Mouse (Mus musculus): Measurements from ENCODE around the gene Tle4. TPM values are rescaled to one million over a fixed set of nuclear protein-coding genes. Genes with fewer than 3 reads are reported as not detected.

The Tle4 gene
- polyA plus RNA-seq, 1 experiment from 2014 or later, result 38.8 TPM

DNA sequence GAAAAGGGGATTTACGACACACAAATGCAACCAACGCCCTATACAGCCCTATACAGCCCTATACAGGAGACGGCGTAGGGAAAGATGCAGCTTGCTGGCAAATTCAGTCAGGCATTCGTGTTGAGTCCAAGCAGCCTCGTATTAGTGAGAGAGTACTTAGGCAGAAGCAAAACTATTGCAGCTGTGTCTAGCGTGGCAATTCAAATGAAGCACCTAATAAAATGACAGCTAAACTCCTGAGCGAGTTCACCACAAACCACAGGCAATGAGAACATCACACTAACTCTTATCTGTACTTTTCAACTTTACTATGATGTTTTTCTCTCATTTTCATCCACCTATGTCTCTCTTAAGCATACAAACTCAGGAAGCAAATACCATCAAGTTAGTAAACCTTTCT is 131.8 kb downstream of the Tle4 start:
- ATAC-seq (ENCODE audit: low FRiP score) (no peak), DNase-seq (ENCODE audit: low spot score, missing footprints) (no peak)
- no peak overlapping the region for H3K9ac ChIP-seq (ENCODE audit: low read length)
- no peak overlapping the region for H3K4me3 ChIP-seq (ENCODE audit: low read depth, low read length)
- peaks cover 3% of the 10 kb centered on the region; the same call in 1 of the 2 replicates for H3K36me3 ChIP-seq (ENCODE audit: control insufficient read depth, insufficient read depth, low read length)
- H3K9me3 ChIP-seq (ENCODE audit: control insufficient read depth, low read length), result no peaks in the 10 kb centered on the region
- H3K4me1 ChIP-seq (ENCODE audit: control insufficient read depth, insufficient read depth, low read length), result no peaks in the 10 kb centered on the region
- H3K27me3 ChIP-seq (ENCODE audit: control insufficient read depth, insufficient read depth, low read length), result no peaks in the 10 kb centered on the region
- no peak overlapping the region for H3K27ac ChIP-seq (ENCODE audit: low read depth, low read length)
- WGBS, result 91% methylated on average over 8 of the region's 8 CpGs
- H3K4me2 ChIP-seq, result no peak overlapping the region

DNA sequence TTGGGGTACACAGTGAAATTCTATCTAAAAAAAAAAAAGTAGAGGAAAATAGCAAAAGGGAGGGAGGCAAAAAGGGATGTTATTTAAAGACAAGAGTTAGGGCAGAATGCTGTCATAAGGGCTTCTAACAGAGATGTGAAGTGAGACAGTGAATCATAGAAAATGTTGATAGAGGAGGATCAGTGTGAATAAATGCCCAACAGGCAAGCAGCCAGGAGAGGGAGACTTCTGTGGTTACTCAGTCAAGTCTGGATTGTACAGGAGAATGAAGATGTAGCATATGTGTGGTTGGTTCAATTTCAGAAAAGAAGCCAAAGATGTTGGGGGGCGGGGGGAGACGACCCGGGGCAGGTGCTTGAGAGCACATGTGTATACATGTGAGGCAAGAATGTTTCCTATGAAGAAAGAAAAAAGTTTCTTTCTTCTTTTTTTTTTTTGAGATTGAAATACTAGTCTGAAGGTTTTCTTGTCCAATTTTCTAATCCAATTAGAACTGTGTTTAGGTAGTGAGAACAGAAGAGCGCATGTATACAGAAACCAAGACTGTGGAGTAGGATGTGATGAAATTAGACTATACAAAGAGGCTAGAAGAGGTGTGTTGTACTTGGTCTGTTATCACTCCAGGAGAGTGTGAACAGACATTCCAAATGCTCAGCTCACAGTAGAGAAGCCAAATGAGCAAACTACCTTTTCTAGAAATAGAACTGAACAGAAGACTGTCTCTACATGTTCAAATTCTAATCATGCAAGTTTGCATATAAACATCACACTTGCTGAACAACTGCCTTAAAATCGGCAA is 134.4 kb downstream of the Tle4 start:
- ATAC-seq (ENCODE audit: low FRiP score) (no peak), DNase-seq (ENCODE audit: low spot score, missing footprints) (no peak)
- H3K4me2 ChIP-seq, result no peak overlapping the region
- H3K27me3 ChIP-seq (ENCODE audit: control insufficient read depth, insufficient read depth, low read length), result no peaks in the 10 kb centered on the region
- no peak overlapping the region for H3K4me3 ChIP-seq (ENCODE audit: low read depth, low read length)
- no peaks in the 10 kb centered on the region for H3K9me3 ChIP-seq (ENCODE audit: control insufficient read depth, low read length)
- WGBS, result 95% methylated on average over 5 of the region's 5 CpGs
- peaks cover 3% of the 10 kb centered on the region for H3K36me3 ChIP-seq (ENCODE audit: control insufficient read depth, insufficient read depth, low read length)
- H3K4me1 ChIP-seq (ENCODE audit: control insufficient read depth, insufficient read depth, low read length), result no peaks in the 10 kb centered on the region
- no peak overlapping the region for H3K27ac ChIP-seq (ENCODE audit: low read depth, low read length)
- H3K9ac ChIP-seq (ENCODE audit: low read length), result no peak overlapping the region

DNA sequence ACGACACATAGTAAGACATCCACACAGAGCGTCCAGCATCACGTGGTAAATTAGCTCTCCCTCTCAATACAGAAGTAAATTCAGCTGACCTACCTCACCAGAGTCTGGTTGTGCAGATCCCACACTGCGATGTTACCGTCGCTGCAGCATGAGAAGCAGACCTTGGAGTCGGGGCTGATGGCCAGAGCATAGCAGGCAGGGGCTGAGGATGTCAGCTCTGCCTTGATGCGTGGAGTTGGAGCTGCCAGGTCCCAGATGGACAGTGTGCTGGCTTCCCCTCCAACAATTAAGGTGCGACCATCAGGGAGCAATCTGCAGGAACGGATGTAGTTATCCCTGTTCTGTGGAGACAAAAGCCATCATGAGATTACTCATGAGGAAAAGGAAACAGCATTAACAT is 144.4 kb downstream of the Tle4 start:
- Histone ChIP-seq H3K9me3 (ENCODE audit: control insufficient read depth, low read length) (no peaks in the 10 kb centered on the region), H3K9ac (ENCODE audit: low read length) (no peak overlapping the region), H3K4me3 (ENCODE audit: low read depth, low read length) (no peak overlapping the region), H3K36me3 (ENCODE audit: control insufficient read depth, insufficient read depth, low read length) (peaks cover 15% of the 10 kb centered on the region), H3K27me3 (ENCODE audit: control insufficient read depth, insufficient read depth, low read length) (no peaks in the 10 kb centered on the region; the same call in 1 of the 2 replicates), H3K4me2 (no peak overlapping the region), H3K27ac (ENCODE audit: low read depth, low read length) (no peak overlapping the region), H3K4me1 (ENCODE audit: control insufficient read depth, insufficient read depth, low read length) (0 out of 2 replicates have a peak, but pooled peaks cover 3% of the 10 kb centered on the region)
- no peak for ATAC-seq (ENCODE audit: low FRiP score)
- WGBS, result 93% methylated on average over 10 of the region's 10 CpGs
- no peak for DNase-seq (ENCODE audit: low spot score, missing footprints)

DNA sequence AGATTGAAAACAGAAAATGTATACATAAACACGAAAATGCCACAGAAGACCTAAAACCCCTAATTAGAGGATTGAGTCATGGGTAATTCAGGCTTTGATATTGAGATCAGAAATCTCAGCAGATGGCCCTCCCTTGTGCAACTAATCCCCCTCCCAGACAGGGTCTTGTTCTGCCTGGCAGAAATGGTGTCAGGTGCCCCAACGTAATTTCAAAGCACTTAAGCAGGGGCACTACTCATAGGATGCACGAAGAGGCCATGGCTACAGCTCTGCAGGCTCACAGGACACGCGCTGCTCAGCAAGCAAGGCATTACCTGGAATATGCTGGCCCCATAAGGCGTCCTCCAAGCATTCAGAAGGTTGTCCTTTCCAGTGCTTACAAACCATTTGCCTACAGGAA is 146.5 kb downstream of the Tle4 start:
- Histone ChIP-seq H3K9me3 (ENCODE audit: control insufficient read depth, low read length) (no peaks in the 10 kb centered on the region), H3K36me3 (ENCODE audit: control insufficient read depth, insufficient read depth, low read length) (peaks cover 7% of the 10 kb centered on the region; the same call in 1 of the 2 replicates), H3K4me2 (no peak overlapping the region), H3K4me1 (ENCODE audit: control insufficient read depth, insufficient read depth, low read length) (0 out of 2 replicates have a peak, but pooled peaks cover 4% of the 10 kb centered on the region), H3K9ac (ENCODE audit: low read length) (no peak overlapping the region), H3K27ac (ENCODE audit: low read depth, low read length) (no peak overlapping the region), H3K4me3 (ENCODE audit: low read depth, low read length) (no peak overlapping the region), H3K27me3 (ENCODE audit: control insufficient read depth, insufficient read depth, low read length) (no peaks in the 10 kb centered on the region)
- no peak for ATAC-seq (ENCODE audit: low FRiP score)
- WGBS, result 82% methylated on average over 6 of the region's 6 CpGs
- DNase-seq (ENCODE audit: low spot score, missing footprints), result no peak

DNA sequence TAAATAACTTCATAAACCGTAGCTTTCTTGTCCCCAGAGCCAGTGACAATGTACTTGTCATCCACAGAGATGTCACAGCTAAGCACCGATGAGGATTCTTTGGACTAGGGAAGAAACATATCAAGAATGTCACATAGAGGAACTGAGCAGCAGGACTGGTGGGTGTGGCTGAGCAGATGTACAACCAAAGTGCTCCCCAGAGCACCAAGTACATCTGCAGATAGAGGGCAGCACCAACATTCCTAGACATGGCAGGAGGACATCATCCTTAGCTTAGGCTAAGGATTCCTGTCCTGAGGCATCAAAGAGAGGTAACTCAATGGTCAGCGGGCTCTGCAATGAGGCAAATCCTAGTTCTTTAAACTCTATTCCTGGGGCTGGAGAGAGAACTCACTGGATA is 148.1 kb downstream of the Tle4 start:
- Histone ChIP-seq H3K9me3 (ENCODE audit: control insufficient read depth, low read length) (no peaks in the 10 kb centered on the region), H3K27ac (ENCODE audit: low read depth, low read length) (no peak overlapping the region), H3K36me3 (ENCODE audit: control insufficient read depth, insufficient read depth, low read length) (peaks cover 7% of the 10 kb centered on the region), H3K27me3 (ENCODE audit: control insufficient read depth, insufficient read depth, low read length) (no peaks in the 10 kb centered on the region), H3K9ac (ENCODE audit: low read length) (no peak overlapping the region), H3K4me1 (ENCODE audit: control insufficient read depth, insufficient read depth, low read length) (0 out of 2 replicates have a peak, but pooled peaks cover 4% of the 10 kb centered on the region), H3K4me3 (ENCODE audit: low read depth, low read length) (no peak overlapping the region), H3K4me2 (no peak overlapping the region)
- 95% methylated on average over 3 of the region's 3 CpGs for WGBS
- ATAC-seq (ENCODE audit: low FRiP score), result no peak
- DNase-seq (ENCODE audit: low spot score, missing footprints), result no peak

DNA sequence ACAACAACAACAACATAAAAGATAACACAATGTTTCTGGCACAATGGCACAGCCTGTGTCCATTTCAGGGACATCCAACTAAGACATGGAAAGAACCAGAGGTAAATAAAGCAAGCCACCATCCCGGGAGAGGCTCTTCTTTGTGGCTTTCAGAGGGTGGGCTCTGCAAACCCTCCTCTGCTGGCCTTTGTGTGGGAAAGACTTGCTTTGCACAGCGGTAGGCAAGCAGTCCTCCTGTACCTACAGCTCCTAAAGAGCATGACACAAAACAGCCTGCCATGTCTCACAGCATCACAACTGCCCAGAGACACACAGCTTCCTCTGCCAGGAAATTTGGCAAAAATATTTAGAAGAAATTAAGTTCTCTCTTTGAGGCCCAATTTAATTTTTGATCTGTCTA is 149.3 kb downstream of the Tle4 start:
- no peaks in the 10 kb centered on the region for H3K9me3 ChIP-seq (ENCODE audit: control insufficient read depth, low read length)
- H3K4me2 ChIP-seq, result no peak overlapping the region
- no peak overlapping the region for H3K4me3 ChIP-seq (ENCODE audit: low read depth, low read length)
- ATAC-seq (ENCODE audit: low FRiP score) (no peak), DNase-seq (ENCODE audit: low spot score, missing footprints) (no peak)
- H3K9ac ChIP-seq (ENCODE audit: low read length), result no peak overlapping the region
- H3K4me1 ChIP-seq (ENCODE audit: control insufficient read depth, insufficient read depth, low read length), result 0 out of 2 replicates have a peak, but pooled peaks cover 4% of the 10 kb centered on the region
- no peaks in the 10 kb centered on the region for H3K27me3 ChIP-seq (ENCODE audit: control insufficient read depth, insufficient read depth, low read length)
- no peak overlapping the region for H3K27ac ChIP-seq (ENCODE audit: low read depth, low read length)
- H3K36me3 ChIP-seq (ENCODE audit: control insufficient read depth, insufficient read depth, low read length), result peaks cover 5% of the 10 kb centered on the region
- 43% methylated on average over 2 of the region's 2 CpGs for WGBS

DNA sequence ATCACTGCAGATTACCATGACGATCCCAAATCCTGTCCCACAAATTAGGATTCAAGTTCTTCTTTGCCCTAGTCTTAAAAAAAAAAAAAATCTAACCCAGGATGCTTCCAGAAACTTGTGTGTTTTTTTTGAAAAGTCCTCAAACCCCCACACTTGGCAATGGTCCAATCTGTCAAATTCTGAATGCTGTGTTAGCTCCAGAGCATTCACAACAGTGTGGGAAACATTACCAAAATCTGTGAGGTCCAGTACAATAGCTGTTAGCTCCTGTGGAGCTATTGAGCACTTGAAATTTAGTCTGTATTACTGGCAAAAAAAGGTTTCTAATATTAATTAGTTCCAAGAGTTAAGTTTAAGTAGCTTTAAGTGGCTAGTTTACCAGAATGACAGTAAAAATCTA is 150.4 kb downstream of the Tle4 start:
- WGBS, result 79% methylated on average over 1 of the region's 1 CpGs
- Histone ChIP-seq H3K9ac (ENCODE audit: low read length) (no peak overlapping the region), H3K36me3 (ENCODE audit: control insufficient read depth, insufficient read depth, low read length) (peaks cover 5% of the 10 kb centered on the region; the same call in 1 of the 2 replicates), H3K4me1 (ENCODE audit: control insufficient read depth, insufficient read depth, low read length) (0 out of 2 replicates have a peak, but pooled peaks cover 4% of the 10 kb centered on the region), H3K4me3 (ENCODE audit: low read depth, low read length) (no peak overlapping the region), H3K27ac (ENCODE audit: low read depth, low read length) (no peak overlapping the region), H3K27me3 (ENCODE audit: control insufficient read depth, insufficient read depth, low read length) (no peaks in the 10 kb centered on the region), H3K4me2 (no peak overlapping the region), H3K9me3 (ENCODE audit: control insufficient read depth, low read length) (no peaks in the 10 kb centered on the region)
- ATAC-seq (ENCODE audit: low FRiP score) (no peak), DNase-seq (ENCODE audit: low spot score, missing footprints) (no peak)

DNA sequence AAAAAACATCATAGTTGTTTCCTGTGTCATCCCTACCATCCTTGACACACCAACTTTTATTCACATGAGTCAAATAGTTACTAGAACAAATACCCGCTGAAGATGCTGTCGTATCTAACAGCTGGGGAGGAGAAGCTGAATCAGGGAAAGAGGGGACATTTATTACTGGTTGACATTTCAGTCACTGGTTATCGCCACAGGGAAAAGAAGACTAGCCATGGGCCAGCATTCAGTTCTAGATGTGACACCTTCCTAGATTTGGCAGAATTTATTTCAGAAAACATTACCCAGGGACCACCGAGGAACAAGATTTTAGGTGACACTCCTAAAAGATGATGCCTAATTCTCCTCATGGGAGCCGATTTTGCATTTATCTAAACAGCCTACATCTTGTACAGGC is 156.0 kb downstream of the Tle4 start:
- H3K27ac ChIP-seq (ENCODE audit: low read depth, low read length), result no peak overlapping the region
- no peak overlapping the region for H3K9ac ChIP-seq (ENCODE audit: low read length)
- H3K4me1 ChIP-seq (ENCODE audit: control insufficient read depth, insufficient read depth, low read length), result no peaks in the 10 kb centered on the region
- H3K27me3 ChIP-seq (ENCODE audit: control insufficient read depth, insufficient read depth, low read length), result no peaks in the 10 kb centered on the region
- peak; percentile 70 for DNase-seq (ENCODE audit: low spot score, missing footprints)
- no peak for ATAC-seq (ENCODE audit: low FRiP score)
- H3K9me3 ChIP-seq (ENCODE audit: control insufficient read depth, low read length), result no peaks in the 10 kb centered on the region
- 90% methylated on average over 5 of the region's 5 CpGs for WGBS
- H3K4me2 ChIP-seq, result no peak overlapping the region
- H3K36me3 ChIP-seq (ENCODE audit: control insufficient read depth, insufficient read depth, low read length), result no peaks in the 10 kb centered on the region; the same call in 1 of the 2 replicates
- H3K4me3 ChIP-seq (ENCODE audit: low read depth, low read length), result no peak overlapping the region

DNA sequence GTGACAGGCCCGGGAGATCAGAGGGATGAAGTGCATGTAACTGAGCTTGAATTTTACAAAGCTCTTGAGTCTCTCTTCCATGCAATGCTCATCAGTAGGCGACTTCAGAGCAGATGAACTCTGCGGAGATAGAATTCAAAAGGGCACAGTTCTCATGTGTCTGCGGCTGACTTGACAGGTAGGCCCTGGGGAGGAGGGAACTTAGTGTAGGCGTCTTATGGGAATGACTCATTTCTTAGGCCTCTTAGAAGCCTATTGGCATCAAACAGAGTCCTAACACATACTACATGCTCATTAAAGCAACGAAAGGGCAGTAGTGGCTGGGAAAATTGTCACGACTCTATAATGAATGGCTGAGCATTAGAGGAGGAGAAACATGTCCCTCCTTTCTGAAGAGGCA is 160.6 kb downstream of the Tle4 start:
- WGBS, result 77% methylated on average over 7 of the region's 7 CpGs
- H3K4me2 ChIP-seq, result no peak overlapping the region
- ATAC-seq (ENCODE audit: low FRiP score) (no peak), DNase-seq (ENCODE audit: low spot score, missing footprints) (peak; percentile 54)
- no peaks in the 10 kb centered on the region for H3K27me3 ChIP-seq (ENCODE audit: control insufficient read depth, insufficient read depth, low read length)
- H3K27ac ChIP-seq (ENCODE audit: low read depth, low read length), result no peak overlapping the region
- no peak overlapping the region for H3K9ac ChIP-seq (ENCODE audit: low read length)
- H3K4me3 ChIP-seq (ENCODE audit: low read depth, low read length), result no peak overlapping the region
- no peaks in the 10 kb centered on the region for H3K36me3 ChIP-seq (ENCODE audit: control insufficient read depth, insufficient read depth, low read length)
- H3K9me3 ChIP-seq (ENCODE audit: control insufficient read depth, low read length), result no peaks in the 10 kb centered on the region
- peaks cover 3% of the 10 kb centered on the region; the same call in 1 of the 2 replicates for H3K4me1 ChIP-seq (ENCODE audit: control insufficient read depth, insufficient read depth, low read length)

Measured in midbrain, embryonic 11.5 days (tissue).